Mouse (Mus musculus) neural tube, embryonic 12.5 days (tissue): ENCODE measurements around the gene Cntn5. TPM values are rescaled to one million over a fixed set of nuclear protein-coding genes. Genes with fewer than 3 reads are reported as not detected.
"Not testable (repeated sequence)": the region's sequence is repeated elsewhere in the genome, so short reads cannot be mapped to it uniquely, and the experiment has no call there.

ENCODE experiments used
- ATAC-seq: fragments of 200-750 bp; cut with Nextera tagmentation; 2 replicates; pipeline ENCODE4 v1.8.0; 2017; ENCODE audit warnings: low read depth, mild to moderate bottlenecking, moderate TSS enrichment, moderate library complexity; ENCODE audit not compliant: low FRiP score
- H3K27ac ChIP-seq: fragments of 300-500 bp; sonication (generic); 2 replicates; pipeline ENCODE4 v1.5.1; 2016
- H3K27me3 ChIP-seq: fragments of 300-500 bp; sonication (generic); replicated peaks from 2 replicates; pipeline ENCODE4 v1.6.1; 2016; ENCODE audit warnings: mild to moderate bottlenecking
- H3K36me3 ChIP-seq: fragments of 300-500 bp; sonication (generic); 2 replicates; pipeline ENCODE4 v1.6.1; 2016; ENCODE audit warnings: mild to moderate bottlenecking
- H3K4me1 ChIP-seq: fragments of 300-500 bp; sonication (generic); 2 replicates; pipeline ENCODE4 v1.6.1; 2016
- H3K4me2 ChIP-seq: fragments of 300-500 bp; sonication (generic); replicated peaks from 2 replicates; pipeline ENCODE4 v1.6.1; 2016; ENCODE audit warnings: mild to moderate bottlenecking
- H3K4me3 ChIP-seq: fragments of 300-500 bp; sonication (generic); 2 replicates; pipeline ENCODE4 v1.5.1; 2016
- H3K9ac ChIP-seq: fragments of 300-500 bp; sonication (generic); 2 replicates; pipeline ENCODE4 v1.6.1; 2016; ENCODE audit warnings: mild to moderate bottlenecking
- H3K9me3 ChIP-seq: fragments of 300-500 bp; sonication (generic); 2 replicates; pipeline ENCODE4 v1.6.1; 2016; ENCODE audit warnings: mild to moderate bottlenecking
- WGBS: fragments of 180-500 bp; shearing (Covaris S2); methylation state at CpG from one replicate; pipeline ENCODE4 v1.1.7; 2016; 5-methylcytosine and 5-hydroxymethylcytosine counted together
- polyA plus RNA-seq: library from polyadenylated mRNA; unstranded; fragments of >200 nt; fragmentation: Nextera tagmentation; extraction: Ambion mirVana; gene quantifications from 2 replicates; pipeline ENCODE4 v1.2.1, GENCODE M21; 2016

Gene Cntn5
- polyA plus RNA-seq, 1 experiment from 2014 or later: 5.2 TPM

DNA sequence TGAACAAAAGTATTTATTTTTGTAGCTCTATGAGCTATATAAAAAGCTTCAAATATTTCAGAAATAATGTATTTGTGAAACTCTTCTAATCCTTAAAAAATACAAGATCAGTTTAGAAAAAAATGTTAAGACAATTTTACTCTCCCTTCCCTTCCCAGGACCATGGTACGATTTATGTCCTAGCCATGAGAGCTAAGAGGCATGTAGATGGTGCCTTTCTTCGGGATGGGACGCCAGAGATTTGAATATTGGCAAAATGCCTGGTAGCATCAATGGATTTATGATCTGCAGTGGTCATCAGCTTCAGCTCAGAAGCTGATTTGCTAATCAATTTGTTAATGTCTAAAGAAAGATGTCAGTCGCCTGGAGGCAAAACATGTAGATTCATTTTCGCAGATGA is 258.6 kb downstream of the Cntn5 start:
- Histone ChIP-seq H3K27ac (no peak overlapping the region), H3K4me1 (peaks cover 4% of the 10 kb centered on the region; the same call in 1 of the 2 replicates), H3K9ac (no peak overlapping the region), H3K27me3 (no peaks in the 10 kb centered on the region), H3K4me2 (no peak overlapping the region), H3K4me3 (no peak overlapping the region), H3K36me3 (no peaks in the 10 kb centered on the region), H3K9me3 (no peaks in the 10 kb centered on the region)
- 68% methylated on average over 5 of the region's 5 CpGs for WGBS
- no peak for ATAC-seq

DNA sequence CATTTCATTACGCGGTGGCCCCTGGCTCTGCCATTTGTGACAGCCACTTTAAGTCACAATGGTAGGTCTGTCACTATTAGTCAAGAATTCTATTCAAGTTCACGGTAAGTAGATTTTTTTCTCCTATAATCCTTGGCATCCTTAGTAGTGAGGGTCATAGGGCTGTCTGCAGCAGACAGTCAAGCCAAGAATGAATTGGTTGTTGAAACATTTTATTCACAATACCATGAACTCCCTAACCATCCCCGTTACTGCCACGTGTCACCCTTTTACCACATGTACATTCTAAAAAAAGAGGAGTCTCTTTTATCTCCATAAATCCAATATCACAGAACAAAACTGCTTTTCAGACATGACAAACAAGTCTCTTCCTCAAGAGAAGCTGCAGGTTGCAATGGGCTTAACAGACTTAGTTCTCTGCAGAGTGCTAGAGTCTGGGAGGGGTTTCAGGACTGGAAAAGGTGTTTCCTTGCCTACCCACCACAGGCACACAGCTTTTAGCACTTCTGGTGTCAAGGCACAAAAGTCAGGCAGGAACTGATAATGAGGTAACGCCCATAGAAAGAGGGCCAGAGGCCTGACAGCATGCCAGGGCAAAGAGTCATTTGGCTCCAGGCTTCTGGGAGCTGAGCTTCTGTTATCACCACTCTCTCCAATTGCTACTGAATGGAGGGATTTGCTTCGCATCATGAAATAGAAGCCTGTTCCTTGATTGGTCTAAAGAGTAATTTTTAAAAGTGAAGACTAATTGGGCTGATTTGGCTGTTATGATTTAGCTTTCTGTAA is 259.3 kb downstream of the Cntn5 start:
- H3K27ac ChIP-seq: no peak overlapping the region
- H3K4me2 ChIP-seq: no peak overlapping the region
- WGBS: 63% methylated on average over 7 of the region's 7 CpGs
- H3K4me1 ChIP-seq: peaks cover 4% of the 10 kb centered on the region; the same call in 1 of the 2 replicates
- no peaks in the 10 kb centered on the region for H3K9me3 ChIP-seq
- H3K27me3 ChIP-seq: no peaks in the 10 kb centered on the region
- H3K36me3 ChIP-seq: no peaks in the 10 kb centered on the region
- H3K9ac ChIP-seq: no peak overlapping the region
- no peak for ATAC-seq
- H3K4me3 ChIP-seq: no peak overlapping the region

DNA sequence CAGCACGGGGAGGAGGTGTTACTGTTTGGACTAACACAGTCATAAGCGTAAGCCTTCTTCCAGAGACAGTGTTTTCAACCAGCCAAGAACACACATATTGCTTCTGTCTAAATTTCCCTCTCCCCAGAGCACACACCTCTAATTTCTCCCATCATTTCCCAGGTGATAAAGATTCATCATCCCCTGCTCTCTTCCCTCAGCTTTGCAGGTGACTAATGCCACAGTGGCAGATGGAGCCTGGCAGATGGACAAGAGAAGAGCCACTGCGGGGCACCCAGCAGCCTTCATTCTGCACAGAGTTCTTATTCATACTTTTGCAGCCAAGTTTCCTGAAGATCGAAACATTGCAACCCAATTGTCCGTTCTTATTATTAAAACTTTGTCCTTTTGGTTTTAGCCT is 286.5 kb downstream of the Cntn5 start:
- Histone ChIP-seq H3K4me3 (no peak overlapping the region), H3K4me1 (no peaks in the 10 kb centered on the region), H3K9me3 (no peaks in the 10 kb centered on the region), H3K4me2 (no peak overlapping the region), H3K9ac (no peak overlapping the region), H3K27me3 (no peaks in the 10 kb centered on the region), H3K36me3 (no peaks in the 10 kb centered on the region), H3K27ac (no peak overlapping the region)
- WGBS: 88% methylated on average over 5 of the region's 5 CpGs
- ATAC-seq: no peak

DNA sequence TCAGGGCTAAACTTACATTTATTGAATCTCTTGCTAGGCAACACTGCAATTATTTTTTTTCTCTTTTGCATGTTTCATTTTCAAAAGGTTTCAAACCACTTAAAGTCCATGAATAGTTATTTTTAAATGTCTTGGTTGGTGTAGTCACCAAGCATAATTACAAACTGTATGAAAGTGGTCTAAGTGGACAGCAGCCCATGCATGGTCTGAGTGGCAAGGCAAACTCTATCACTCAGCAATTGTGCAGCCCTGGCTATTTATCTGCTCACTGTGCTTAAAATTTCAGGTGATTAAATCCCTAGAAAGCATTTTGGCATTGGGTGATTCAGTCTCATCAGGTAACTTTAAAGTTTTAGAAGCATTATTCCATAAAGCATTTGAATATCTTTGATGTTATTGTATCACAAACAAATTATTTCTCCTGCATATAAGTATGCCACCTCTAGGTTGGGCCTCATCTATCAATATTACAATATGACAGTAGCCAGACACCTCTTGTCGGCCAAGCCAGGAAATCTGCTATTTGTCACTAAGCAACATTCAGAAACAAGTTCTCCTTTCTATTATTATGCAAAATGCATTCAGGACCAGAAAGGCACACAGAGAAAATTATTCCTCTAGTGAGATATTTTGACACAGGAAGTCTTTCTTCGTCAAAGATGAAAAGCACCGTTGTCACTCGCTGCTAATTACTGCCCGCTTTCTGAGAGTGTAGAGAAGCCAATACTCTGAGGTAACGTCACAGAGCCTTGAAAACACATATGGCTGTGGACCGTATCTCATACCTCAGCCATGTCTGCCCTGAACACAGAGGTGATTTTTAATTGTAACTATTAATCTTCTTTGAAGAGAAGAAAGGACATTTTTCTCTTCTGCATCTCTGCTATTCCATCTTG is 329.0 kb downstream of the Cntn5 start:
- no peaks in the 10 kb centered on the region for H3K9me3 ChIP-seq
- no peak overlapping the region for H3K9ac ChIP-seq
- H3K4me2 ChIP-seq: no peak overlapping the region
- no peaks in the 10 kb centered on the region for H3K4me1 ChIP-seq
- no peak overlapping the region for H3K4me3 ChIP-seq
- 86% methylated on average over 7 of the region's 7 CpGs for WGBS
- ATAC-seq: no peak
- no peaks in the 10 kb centered on the region for H3K27me3 ChIP-seq
- no peaks in the 10 kb centered on the region for H3K36me3 ChIP-seq
- no peak overlapping the region for H3K27ac ChIP-seq

- H3K4me3 ChIP-seq: no peak overlapping the region
- H3K4me2 ChIP-seq: no peak overlapping the region
- H3K27ac ChIP-seq: no peak overlapping the region
- H3K9ac ChIP-seq: no peak overlapping the region
- no peak for ATAC-seq
- no peaks in the 10 kb centered on the region for H3K4me1 ChIP-seq
- H3K36me3 ChIP-seq: no peaks in the 10 kb centered on the region
- H3K27me3 ChIP-seq: no peaks in the 10 kb centered on the region
- H3K9me3 ChIP-seq: no peaks in the 10 kb centered on the region
Observed at GRCm38 (mm10) chr9:10569830-10570229, 334.7 kb downstream of the Cntn5 start.

- not testable (repeated sequence) for H3K4me3 ChIP-seq, H3K9me3 ChIP-seq, H3K27ac ChIP-seq, H3K4me1 ChIP-seq, H3K9ac ChIP-seq, H3K36me3 ChIP-seq, ATAC-seq, H3K4me2 ChIP-seq, H3K27me3 ChIP-seq
- WGBS: 66% methylated on average over 5 of the region's 5 CpGs
Observed at GRCm38 (mm10) chr9:10540877-10541276, 363.7 kb downstream of the Cntn5 start.

GRCm38 (mm10) chr9:10532248-10532647 is 372.3 kb downstream of the Cntn5 start:
- no peak overlapping the region for H3K4me3 ChIP-seq
- no peaks in the 10 kb centered on the region for H3K36me3 ChIP-seq
- H3K27me3 ChIP-seq: no peaks in the 10 kb centered on the region
- WGBS: 84% methylated on average over 5 of the region's 5 CpGs
- H3K27ac ChIP-seq: no peak overlapping the region
- ATAC-seq: no peak
- no peak overlapping the region for H3K4me2 ChIP-seq
- no peaks in the 10 kb centered on the region for H3K9me3 ChIP-seq
- H3K4me1 ChIP-seq: no peaks in the 10 kb centered on the region
- no peak overlapping the region for H3K9ac ChIP-seq

DNA sequence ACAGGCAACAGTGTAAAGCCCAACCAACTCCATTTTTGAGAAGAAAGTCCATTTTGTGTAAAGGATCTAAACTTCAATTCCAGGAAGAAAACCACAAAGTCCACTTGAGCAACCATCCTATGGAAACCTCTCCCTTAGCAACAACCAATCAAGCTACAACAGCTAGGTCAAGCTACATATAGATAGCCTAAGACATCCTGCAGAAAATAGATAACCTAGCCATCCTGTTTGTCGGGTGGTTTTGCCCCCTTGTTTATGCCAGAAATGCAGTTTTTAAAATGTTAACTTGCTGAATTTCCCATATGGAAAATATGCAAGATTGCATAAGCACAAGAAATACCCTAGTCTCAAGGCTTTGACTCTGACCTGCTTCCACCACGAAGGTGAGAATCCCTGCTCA is 373.5 kb downstream of the Cntn5 start:
- Histone ChIP-seq H3K27me3 (no peaks in the 10 kb centered on the region), H3K9ac (no peak overlapping the region), H3K4me1 (no peaks in the 10 kb centered on the region), H3K36me3 (no peaks in the 10 kb centered on the region), H3K9me3 (no peaks in the 10 kb centered on the region), H3K4me3 (no peak overlapping the region), H3K4me2 (no peak overlapping the region), H3K27ac (no peak overlapping the region)
- 90% methylated on average over 2 of the region's 2 CpGs for WGBS
- ATAC-seq: no peak

- Histone ChIP-seq H3K4me2 (no peak overlapping the region), H3K4me3 (no peak overlapping the region), H3K27ac (no peak overlapping the region), H3K9me3 (no peaks in the 10 kb centered on the region), H3K36me3 (no peaks in the 10 kb centered on the region), H3K27me3 (no peaks in the 10 kb centered on the region), H3K4me1 (no peaks in the 10 kb centered on the region), H3K9ac (no peak overlapping the region)
- ATAC-seq: no peak
- 51% methylated on average over 4 of the region's 4 CpGs for WGBS
Observed at GRCm38 (mm10) chr9:10529528-10529927, 375.0 kb downstream of the Cntn5 start.

GRCm38 (mm10) chr9:10529113-10529512 is 375.5 kb downstream of the Cntn5 start:
- Histone ChIP-seq H3K4me2 (no peak overlapping the region), H3K27ac (no peak overlapping the region)
- no peak for ATAC-seq

DNA sequence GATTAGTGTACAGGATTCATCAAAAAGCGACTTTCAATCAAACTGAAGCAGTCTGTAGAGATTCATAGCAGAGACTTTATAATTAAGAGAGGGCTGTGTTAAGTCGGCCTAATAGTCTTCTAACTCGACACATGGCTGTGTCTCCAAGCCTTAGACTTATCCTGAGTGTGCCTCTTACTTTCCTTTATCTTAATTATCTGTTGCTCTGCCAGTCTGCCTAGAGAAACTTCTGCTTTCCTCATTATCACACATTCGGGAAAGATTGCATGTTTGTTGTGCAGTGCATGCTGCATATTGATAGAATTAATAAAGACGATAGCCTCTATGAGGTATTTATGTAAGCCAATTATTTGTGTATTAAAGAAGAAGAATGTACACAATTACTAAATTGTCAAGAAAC is 375.9 kb downstream of the Cntn5 start:
- Histone ChIP-seq H3K36me3 (no peaks in the 10 kb centered on the region), H3K4me2 (no peak overlapping the region), H3K4me3 (no peak overlapping the region), H3K4me1 (no peaks in the 10 kb centered on the region), H3K27me3 (no peaks in the 10 kb centered on the region), H3K9ac (no peak overlapping the region), H3K27ac (no peak overlapping the region), H3K9me3 (no peaks in the 10 kb centered on the region)
- 84% methylated on average over 5 of the region's 5 CpGs for WGBS
- no peak for ATAC-seq

More at GRCm38 (mm10) chr9:10529113-10529512, 375.5 kb downstream of the Cntn5 start:
- H3K4me1 ChIP-seq: no peaks in the 10 kb centered on the region
- H3K9me3 ChIP-seq: no peaks in the 10 kb centered on the region
- H3K4me3 ChIP-seq: no peak overlapping the region
- no peaks in the 10 kb centered on the region for H3K27me3 ChIP-seq
- whole genome bisulfite sequencing: 74% methylated on average over 1 of the region's 1 CpGs
- no peaks in the 10 kb centered on the region for H3K36me3 ChIP-seq
- H3K9ac ChIP-seq: no peak overlapping the region

GRCm38 (mm10) chr9:10525915-10526667 is 378.5 kb downstream of the Cntn5 start:
- H3K4me1 ChIP-seq: no peaks in the 10 kb centered on the region
- no peak overlapping the region for H3K4me2 ChIP-seq
- no peaks in the 10 kb centered on the region for H3K36me3 ChIP-seq
- H3K27ac ChIP-seq: no peak overlapping the region
- no peak overlapping the region for H3K9ac ChIP-seq
- H3K4me3 ChIP-seq: no peak overlapping the region
- H3K9me3 ChIP-seq: no peaks in the 10 kb centered on the region
- 49% methylated on average over 7 of the region's 7 CpGs for WGBS
- H3K27me3 ChIP-seq: no peaks in the 10 kb centered on the region
- ATAC-seq: no peak
